Mouse (Mus musculus) layer of hippocampus, adult 11-12 months (tissue): ENCODE measurements around the gene Prnd.

Source experiments
- DNase-seq: peaks from one replicate; pipeline ENCODE4 v3.0.0; 2022; ENCODE audit warnings: low spot score

Gene Prnd

GRCm38 (mm10) chr2:131940506-131940905 is 10.2 kb upstream of the Prnd start:
- DNase-seq, result no peak

DNA sequence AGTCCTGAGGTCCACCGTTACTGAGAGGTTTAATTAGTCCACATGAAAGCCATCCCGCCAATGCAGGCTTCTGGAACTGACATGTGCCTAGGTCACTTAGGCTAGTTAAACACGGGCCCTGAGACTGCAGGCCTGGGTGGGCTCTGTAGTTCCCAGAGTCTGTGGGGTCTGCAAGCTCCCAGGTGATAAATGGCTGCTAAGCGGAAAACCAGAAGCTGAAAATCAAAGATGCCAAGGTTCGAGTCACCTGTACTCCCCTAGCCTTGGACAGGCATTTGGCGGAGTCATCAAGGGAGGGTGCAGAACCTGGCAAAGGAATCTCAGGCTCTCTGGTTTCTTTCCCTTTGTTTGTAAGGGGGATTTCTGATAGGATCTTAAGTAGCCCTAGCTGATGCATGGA is 9.2 kb upstream of the Prnd start:
- no peak for DNase-seq

DNA sequence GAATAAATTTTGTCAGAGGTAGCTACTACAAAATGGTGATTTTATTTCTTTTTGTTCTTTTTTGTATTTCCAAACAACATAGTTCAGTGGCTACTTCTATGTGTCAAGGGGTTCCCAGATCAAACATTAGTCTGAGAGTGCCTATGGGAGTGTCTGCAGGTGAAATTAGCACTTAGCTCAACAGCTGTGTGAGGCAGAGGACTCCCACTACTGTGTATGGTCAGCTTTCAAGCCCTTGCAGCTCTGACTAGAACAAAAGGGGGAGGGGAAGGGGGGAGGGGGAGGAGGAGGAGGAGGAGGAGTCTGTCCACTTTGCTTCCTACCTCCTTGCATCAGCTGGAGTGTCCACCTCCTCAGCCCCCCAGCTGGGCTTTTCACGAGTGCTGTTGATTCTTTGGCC is 6.3 kb upstream of the Prnd start:
- no peak for DNase-seq

- DNase-seq, result peak; percentile 2
Observed at GRCm38 (mm10) chr2:131945225-131945624, 5.4 kb upstream of the Prnd start.

DNA sequence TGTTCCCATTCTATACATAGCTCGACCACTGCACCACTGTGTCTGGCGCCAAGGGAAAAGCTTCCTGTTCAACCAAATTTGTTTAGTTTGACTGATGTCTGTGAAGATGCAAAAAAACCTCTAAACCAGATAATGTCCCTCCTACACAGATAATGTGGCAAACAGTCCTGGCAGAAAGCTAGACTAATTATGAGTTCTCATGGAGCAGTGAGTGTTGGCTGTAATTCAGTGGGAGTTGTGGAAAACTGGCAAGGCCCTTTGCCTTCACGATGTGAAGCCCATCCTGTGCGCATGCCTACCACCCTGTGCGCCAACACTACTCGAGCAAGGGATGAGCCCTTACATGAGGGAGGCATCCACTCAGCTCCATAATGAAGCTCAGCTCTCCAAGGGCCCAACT is 4.9 kb upstream of the Prnd start:
- DNase-seq, result peak; percentile 13

GRCm38 (mm10) chr2:131946351-131946750 is 4.3 kb upstream of the Prnd start:
- DNase-seq, result peak; percentile 1

DNA sequence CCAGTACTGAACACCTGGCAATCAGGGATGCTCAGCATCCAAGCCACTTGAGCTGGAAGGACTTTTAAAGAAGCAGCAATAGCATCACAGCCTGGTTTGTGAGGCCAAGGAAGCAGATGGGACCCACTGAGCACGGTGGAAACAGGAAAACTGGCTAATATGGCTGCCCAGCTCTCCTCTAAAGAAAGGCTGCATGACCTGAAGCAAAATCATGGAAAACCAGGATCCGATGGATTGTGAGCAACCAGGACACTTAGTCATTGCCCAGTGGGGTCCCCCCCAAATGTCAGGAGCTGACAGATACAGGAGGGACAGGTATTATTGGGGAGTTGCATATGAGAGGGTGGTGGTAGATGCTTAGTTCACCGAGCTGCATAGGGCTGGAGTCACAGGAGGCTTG is 2.5 kb upstream of the Prnd start:
- peak; percentile 1 for DNase-seq

DNA sequence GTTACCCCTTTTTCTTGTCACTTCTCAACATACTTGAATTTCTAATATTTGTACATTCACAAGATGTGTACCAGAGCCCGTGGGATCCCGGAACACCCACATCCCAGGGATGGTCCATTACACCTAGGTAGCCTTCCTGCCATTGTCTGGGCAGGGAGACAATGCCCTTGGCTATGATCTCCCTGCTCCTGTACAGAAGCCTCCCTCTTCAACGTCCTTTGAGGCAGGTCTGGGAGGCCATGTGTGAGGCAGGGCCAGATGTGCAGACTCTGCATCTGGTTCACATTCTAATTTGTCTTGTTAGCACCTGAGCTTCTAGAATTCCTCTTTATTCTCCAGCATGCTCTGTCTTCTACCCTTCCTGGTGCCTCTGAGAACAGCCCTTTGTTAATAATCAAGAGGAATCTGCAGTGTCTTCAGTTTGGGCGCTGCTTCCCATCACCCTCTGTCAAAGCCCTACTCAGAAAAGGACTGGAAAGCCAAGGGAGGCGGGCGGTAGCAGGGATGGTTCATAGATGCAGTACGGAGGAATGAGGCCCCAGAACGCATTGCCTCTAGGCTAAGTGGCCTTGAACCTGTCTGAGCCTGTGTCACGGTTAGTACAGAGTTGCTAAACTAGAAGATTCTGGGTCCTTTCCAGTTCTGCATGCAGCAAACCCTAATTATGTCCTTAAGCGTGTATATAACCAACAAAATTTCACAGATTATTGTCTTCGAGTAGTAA is 1.6 kb upstream of the Prnd start:
- DNase-seq, result peak; percentile 2

GRCm38 (mm10) chr2:131949767-131950597 is 679 bp upstream of the Prnd start:
- peak; percentile 73 for DNase-seq

DNA sequence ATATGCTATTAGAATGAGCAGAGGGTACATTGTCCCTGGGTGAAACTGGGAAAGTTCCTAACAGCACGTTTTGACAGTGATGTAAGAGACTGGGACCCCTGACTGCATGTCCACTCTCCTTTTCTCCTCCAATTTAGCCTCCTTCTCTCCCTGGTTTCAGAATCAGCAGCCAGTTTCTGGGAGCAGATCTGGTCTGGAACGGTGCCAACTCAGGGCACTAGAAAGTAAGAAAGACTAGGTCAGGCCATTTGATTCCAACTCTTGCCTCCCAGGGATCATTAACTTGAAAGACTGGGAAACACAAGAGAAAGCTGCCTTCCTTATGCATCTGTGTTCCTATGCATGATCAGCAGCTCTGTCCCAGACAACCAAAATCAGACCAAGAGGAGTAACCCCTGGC is 1.8 kb downstream of the Prnd start:
- DNase-seq, result peak; percentile 4

- no peak for DNase-seq
Observed at GRCm38 (mm10) chr2:131952961-131953538, 2.4 kb downstream of the Prnd start.

GRCm38 (mm10) chr2:131953711-131954110 is 3.0 kb downstream of the Prnd start:
- DNase-seq, result no peak

- no peak for DNase-seq
Observed at GRCm38 (mm10) chr2:131954835-131955234, 4.2 kb downstream of the Prnd start.

- no peak for DNase-seq
Observed at GRCm38 (mm10) chr2:131955264-131955663, 4.6 kb downstream of the Prnd start.

GRCm38 (mm10) chr2:131956336-131957256 is 5.9 kb downstream of the Prnd start:
- no peak for DNase-seq

GRCm38 (mm10) chr2:131957731-131958222 is 7.1 kb downstream of the Prnd start:
- no peak for DNase-seq

- no peak for DNase-seq
Observed at GRCm38 (mm10) chr2:131961671-131962070, 11.0 kb downstream of the Prnd start.

DNA sequence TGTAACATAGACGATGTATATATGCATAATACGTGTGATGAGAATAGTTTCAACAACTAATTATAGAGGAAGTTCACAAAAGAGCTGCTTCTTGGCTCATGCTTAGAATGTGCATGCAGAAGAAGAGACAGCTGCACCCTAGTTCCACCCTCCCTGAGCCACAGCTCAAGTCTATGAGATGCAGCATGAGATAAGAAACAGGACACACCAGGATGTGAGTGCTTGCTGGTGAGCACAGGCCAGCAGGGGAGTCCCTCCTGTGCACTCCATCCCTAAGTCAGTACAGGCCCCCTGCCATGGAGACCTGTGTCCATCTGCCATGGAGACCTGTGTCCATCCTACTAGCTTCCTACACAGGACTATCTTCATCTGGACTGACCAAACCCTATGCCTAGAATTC is 19.9 kb downstream of the Prnd start:
- no peak for DNase-seq

GRCm38 (mm10) chr2:131971098-131971497 is 20.4 kb downstream of the Prnd start:
- no peak for DNase-seq

- no peak for DNase-seq
Observed at GRCm38 (mm10) chr2:131976663-131977062, 26.0 kb downstream of the Prnd start.

DNA sequence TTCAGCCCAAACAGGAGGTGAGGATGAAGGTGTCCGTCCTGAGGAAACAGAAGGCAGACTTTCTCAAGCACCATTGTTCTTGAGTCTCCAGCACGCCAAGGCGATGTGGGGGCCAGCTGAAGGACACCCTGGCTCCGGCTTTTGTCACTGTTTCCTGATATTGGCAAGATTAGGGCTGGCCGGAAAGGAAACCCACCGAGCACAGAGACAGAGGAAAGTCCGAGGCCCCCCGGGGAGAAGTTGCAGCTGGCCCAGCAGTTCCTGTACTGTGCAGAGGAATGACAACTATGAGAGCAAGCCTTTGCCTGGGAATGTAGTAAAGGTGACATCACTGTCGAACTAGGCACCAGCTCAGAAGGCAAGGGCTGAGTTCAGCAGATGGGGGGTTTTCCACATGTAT is 30.2 kb downstream of the Prnd start:
- DNase-seq, result no peak
